Mouse (Mus musculus): ENCODE results near the gene Napsa.
A peak's percentile ranks its signal among the peaks of the same experiment; 100 is the strongest.

Napsa gene

GRCm38 (mm10) chr7:44538756-44539624, 33.2 kb upstream of the Napsa start:
- DNase-seq (ENCODE audit: extremely low spot score, low spot score) = no peak

DNA sequence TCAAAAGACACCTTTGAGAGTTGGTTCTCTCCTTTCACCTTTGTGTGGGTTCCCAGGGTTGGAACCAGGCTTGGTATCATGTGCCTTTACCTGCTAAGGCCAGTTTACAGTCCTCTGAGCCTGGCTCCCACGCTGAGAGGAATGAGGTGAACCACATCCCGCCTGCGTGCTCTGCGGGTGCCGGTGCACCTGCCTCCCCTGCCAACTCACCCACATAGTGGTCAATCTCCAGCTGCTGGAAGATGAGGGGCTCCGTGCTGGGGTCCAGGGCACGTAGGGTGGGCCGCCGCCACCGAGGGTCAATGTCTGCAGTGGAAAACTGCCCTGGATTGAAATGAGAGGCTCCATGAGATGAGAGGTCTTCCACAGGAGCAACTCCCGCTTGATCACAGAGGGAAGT, 29.6 kb upstream of the Napsa start:
- no peak for DNase-seq (ENCODE audit: extremely low spot score, low spot score)

DNA sequence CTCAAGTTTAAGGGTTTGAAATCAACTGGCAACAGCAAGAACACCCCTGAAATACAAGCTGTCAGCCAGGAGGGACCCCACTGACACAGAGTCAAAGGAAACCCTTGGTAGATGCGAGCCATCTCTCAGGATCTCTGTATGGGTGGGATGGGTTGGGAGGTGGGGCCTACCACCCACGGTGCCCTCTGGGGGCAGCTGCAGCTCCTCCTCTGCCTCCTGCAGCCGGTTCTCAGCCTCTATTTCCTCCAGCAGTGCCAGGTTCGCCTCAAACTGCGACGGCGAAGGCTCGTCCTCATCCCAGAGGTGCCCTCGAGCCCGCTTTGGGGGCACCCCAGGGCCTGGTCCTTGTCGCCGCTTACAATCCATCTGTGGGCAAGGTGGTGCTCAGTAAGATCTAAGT, 29.1 kb upstream of the Napsa start:
- DNase-seq (ENCODE audit: extremely low spot score, low spot score) = no peak

DNA sequence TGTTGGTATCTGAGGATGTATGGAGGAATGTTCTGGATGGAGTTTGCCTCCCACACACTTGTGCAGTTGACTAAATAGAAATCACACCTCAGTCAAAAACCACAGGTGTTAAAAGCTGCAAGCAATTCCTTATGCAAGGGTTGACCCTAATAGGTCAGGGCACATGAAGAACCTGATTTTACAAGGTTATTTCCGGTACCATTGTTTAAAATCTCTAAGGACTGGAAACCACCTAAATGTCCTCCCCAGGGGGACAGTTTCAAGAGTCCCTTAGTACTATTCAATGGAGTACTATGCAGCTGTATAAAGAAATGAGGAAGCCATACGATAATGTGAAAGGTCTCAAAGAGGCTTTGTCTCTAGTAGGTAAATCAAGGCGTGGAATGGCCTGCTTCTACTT, 25.9 kb upstream of the Napsa start:
- no peak for DNase-seq (ENCODE audit: extremely low spot score, low spot score)

DNA sequence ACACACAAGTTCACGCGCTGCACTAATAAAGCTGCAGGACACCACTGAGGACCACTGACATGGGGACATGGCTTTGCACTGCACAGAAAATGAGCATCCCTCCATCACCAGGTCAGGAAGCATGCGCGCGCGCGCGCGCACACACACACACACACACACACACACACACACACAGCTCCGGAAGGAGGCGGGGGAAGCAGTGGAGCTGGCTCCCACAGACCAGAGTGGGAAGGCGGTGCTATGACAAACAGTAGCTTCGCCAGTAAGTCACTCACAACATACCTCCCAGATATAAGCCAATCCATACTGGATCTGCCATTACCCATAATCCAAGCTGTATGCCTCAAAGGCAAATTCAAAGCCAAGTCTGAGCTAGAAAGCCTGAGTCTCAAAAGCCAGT, 25.1 kb upstream of the Napsa start:
- no peak for DNase-seq (ENCODE audit: extremely low spot score, low spot score)

GRCm38 (mm10) chr7:44547725-44548124, 24.5 kb upstream of the Napsa start:
- no peak for DNase-seq (ENCODE audit: extremely low spot score, low spot score)

DNA sequence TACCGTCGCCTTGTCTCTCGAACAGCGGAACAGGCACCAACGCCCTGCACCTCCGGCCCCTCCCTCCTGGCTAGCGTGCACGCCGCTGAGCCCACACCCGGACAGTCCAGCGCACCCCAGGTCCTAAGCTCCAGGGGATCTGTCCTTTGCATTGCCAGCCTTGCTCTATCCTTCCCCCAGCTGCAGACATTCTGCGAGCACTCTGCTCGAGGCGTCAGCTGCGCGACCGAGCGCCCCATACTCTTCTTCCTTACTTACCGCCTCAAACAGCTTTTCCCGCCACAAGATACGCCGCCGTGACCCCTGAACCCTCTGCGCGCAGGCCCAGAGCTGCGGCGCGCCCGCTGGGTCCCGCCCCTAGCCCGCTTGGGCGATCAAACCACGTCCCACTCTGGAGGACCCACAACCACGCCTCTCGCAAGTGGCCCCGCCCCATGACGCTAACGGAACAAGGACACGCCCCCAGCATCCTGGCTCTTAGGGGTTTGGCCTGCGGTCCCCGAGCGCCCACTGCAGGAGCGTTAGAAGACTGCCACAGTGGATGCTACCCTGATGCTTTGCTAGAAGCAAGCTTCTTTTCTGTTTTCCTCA, 23.6 kb upstream of the Napsa start, which contains the start of gene Pold1:
TSS of gene Pold1 (minus strand) at position 353 of the 591 bp plus-strand sequence.
- DNase-seq (ENCODE audit: extremely low spot score, low spot score) = peak; percentile 99

DNA sequence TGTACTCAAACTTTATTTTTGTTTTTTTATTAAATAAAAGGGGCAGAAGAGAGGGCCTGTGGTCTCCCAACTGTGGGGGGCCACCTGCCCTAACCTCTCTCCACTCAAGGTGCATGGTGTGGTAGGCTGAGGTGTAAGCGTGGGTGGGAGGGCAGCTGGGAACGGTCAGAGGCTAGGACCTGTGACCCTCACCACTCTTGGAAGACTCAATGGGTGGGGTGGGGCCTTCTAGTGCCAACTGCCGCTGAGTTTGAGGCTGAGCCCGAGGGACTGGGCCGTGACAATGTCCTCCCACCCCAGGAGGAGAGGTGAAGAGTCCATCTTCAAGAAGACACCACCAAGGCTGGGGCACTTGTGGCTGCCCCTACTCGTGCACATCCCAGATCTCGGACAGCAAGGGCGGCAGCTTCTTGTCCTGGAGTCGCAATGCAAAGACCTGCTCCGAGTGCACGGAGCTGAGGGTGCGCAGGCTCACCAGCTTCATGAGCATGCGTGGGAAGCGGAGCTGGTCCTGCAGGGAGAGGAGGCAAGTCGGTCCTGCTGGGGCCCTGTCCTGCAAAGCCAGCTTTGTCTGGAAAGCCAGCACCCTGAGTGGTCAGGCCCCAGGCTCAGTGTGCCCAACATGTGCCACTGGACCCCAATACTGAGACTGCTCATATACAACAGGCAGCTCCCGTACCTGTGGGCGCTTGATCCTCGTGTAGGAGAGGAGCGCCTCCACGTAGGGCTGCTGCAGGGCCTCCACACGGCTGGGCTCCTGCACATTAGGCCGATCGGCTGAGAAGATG, 22.4 kb upstream of the Napsa start:
- no peak for DNase-seq (ENCODE audit: extremely low spot score, low spot score)

- DNase-seq (ENCODE audit: extremely low spot score, low spot score) = no peak
Measured at GRCm38 (mm10) chr7:44550409-44550678, 21.8 kb upstream of the Napsa start.

- DNase-seq (ENCODE audit: extremely low spot score, low spot score) = no peak
Measured at GRCm38 (mm10) chr7:44551301-44551700, 20.9 kb upstream of the Napsa start.

- no peak for DNase-seq (ENCODE audit: extremely low spot score, low spot score)
Measured at GRCm38 (mm10) chr7:44551731-44552130, 20.4 kb upstream of the Napsa start.

GRCm38 (mm10) chr7:44552141-44552908, 19.9 kb upstream of the Napsa start:
- DNase-seq (ENCODE audit: extremely low spot score, low spot score) = no peak

DNA sequence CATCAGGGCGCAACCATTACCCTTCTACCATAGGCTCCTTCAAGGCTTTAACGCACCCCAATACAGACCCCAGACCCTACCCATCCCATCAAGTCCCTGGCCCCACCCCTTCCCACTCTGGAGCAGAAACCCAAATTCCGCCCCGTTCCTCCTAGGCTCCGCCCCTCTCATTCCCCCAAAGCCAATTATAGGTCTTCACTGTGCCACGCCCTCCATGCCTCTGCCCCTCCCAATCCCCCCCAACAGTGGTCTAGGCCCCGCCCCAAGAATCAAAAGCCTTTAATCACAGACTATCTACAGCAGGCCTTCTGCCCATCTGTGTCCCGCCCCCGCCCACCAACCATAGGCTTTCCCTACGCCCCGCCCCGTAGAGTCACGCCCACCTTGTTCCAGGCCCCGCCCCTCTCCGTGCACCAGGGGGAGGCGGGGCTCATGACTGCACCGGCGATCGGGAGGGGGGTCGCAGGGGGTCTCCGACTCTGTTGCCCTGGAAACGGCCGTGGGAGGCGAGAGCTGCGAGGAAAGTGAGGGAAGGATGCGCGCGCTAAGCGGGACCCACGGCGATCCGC, 18.9 kb upstream of the Napsa start:
- peak; percentile 90 for DNase-seq (ENCODE audit: extremely low spot score, low spot score)

DNA sequence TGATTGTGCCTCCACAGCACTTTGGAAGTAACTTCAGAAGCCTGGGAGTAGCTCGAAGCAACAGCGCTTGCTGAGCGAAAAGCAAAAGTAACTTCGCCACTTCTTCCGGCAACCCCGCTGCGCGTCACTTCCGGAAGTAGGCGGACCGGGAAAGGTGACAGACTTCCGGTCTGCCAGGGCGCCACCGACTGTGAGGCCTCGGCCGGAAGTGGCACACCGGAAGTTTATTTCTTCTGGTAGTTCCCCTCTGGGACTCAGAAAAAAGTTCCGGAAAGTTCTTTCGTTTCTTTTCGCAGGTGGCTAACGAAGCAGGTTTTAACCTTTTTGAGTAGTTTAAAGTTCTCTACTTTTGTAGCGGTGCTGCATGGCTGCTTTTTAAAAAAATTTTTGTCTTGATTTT, 18.4 kb upstream of the Napsa start, which contains the start of gene Nr1h2:
TSS of gene Nr1h2 (minus strand) at position 126 of the 400 bp plus-strand sequence.
- peak; percentile 97 for DNase-seq (ENCODE audit: extremely low spot score, low spot score)

- DNase-seq (ENCODE audit: extremely low spot score, low spot score) = no peak
Measured at GRCm38 (mm10) chr7:44557629-44558028, 14.6 kb upstream of the Napsa start.

- peak; percentile 73 for DNase-seq (ENCODE audit: extremely low spot score, low spot score)
Measured at GRCm38 (mm10) chr7:44560435-44561400, 11.5 kb upstream of the Napsa start.

DNA sequence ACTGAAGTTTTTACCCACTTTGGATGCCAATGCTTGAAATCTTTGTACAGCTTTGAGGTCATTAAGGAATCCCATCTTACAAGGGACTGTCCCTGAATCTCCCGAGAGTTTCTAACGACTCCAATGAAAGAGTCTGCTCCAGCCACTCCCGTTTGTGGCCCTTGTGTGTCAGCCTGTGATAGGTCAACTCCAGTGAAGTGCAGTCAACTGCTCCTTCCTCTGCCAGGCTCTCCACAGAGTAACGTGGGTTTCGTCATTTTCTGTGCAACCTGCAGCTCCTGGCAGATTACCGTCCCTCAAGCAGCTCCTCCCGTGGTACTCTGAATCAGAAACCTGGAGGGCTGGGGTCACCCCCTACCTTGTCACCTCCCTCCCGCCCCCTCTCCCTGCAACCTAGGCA, 8.9 kb upstream of the Napsa start:
- DNase-seq (ENCODE audit: extremely low spot score, low spot score) = no peak

GRCm38 (mm10) chr7:44564486-44564885, 7.7 kb upstream of the Napsa start:
- DNase-seq (ENCODE audit: extremely low spot score, low spot score) = no peak

DNA sequence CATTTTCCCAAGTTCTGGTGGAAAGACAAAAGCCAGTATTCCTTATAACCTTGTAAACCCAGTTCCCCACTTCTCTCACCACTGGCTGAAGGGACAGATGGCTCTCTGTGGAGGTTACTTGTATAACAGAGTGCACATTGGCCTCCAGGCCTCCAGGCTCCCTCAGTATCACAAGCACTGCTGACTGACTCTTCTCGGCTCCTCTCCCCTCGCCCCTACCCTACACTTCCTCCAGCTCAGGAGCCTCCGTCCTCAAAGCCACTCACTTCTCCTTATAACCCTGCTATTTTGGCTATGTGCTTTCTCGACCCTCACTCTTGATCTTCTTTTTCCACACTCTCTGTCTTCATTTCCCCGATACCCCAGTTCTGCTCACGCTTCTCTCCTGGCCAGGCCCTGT, 6.8 kb upstream of the Napsa start:
- no peak for DNase-seq (ENCODE audit: extremely low spot score, low spot score)

- DNase-seq (ENCODE audit: extremely low spot score, low spot score) = no peak
Measured at GRCm38 (mm10) chr7:44568803-44569202, 3.4 kb upstream of the Napsa start.

Measured in neural tube, embryonic 10.5 days (tissue).